Mouse (Mus musculus) Patski (cell line): Measurements from ENCODE around the gene Pik3c2g. TPM values are rescaled to one million over a fixed set of nuclear protein-coding genes. Genes with fewer than 3 reads are reported as not detected.
A peak's percentile ranks its signal among the peaks of the same experiment; 100 is the strongest.

Experiments
- ATAC-seq: fragments of 100-300 bp; one replicate; pipeline ENCODE4 v1.8.0; 2021
- CTCF ChIA-PET: fragments of 350-600 bp; sonication (Branson Sonifier 250); formaldehyde crosslinking; loops from one replicate; lab custom pipeline; 2022; ENCODE audit warnings: inconsistent platforms; lab: Charles Lee
- POLR2A ChIA-PET: fragments of 350-600 bp; sonication (Branson Sonifier 250); formaldehyde crosslinking; loops from one replicate; lab custom pipeline; 2022; ENCODE audit warnings: antibody characterized with exemption, inconsistent platforms; lab: Charles Lee
- DNase-seq: peaks from one replicate; pipeline ENCODE4 v3.0.0-alpha.2; 2011; ENCODE audit warnings: low read depth, low spot score
- H3K27me3 ChIP-seq: fragments of 371-371 bp; one replicate; pipeline ENCODE4 v1.5.1; 2021
- CTCF ChIP-seq: fragments of 100-300 bp; IDR thresholded peaks from one replicate; pipeline ENCODE4 v1.5.1; 2021
- in situ Hi-C: fragments of 300-500 bp; cut with MboI; formaldehyde crosslinking; loops from 3 replicates; pipeline ENCODE4 v1.11.1; 2018; ENCODE audit warnings: low pct_unique_long_range_greater_than_20kb, mixed read lengths
- polyA plus RNA-seq: library from polyadenylated mRNA; unstranded; gene quantifications from one replicate; pipeline ENCODE4 v1.2.3, GENCODE M21; 2021

Pik3c2g gene
- 0.04 TPM for polyA plus RNA-seq

GRCm38 (mm10) chr6:139586892-139587291 is at the start of gene Pik3c2g:
Pik3c2g (plus strand) TSS chr6:139587221.
- ChIA-PET POLR2A (no interaction called here), CTCF (no interaction called here)
- no peak for TF ChIP-seq CTCF
- DNase-seq (no peak), ATAC-seq (no peak)
- peaks cover 4% of the 10 kb centered on the region for H3K27me3 ChIP-seq
- in situ Hi-C loops, result no loop called here

- DNase-seq (no peak), ATAC-seq (no peak)
- no peaks in the 10 kb centered on the region for H3K27me3 ChIP-seq
- in situ Hi-C loops, result no loop called here
- POLR2A ChIA-PET, result no interaction called here
- CTCF ChIA-PET, result interaction anchor here (1.4 kb wide), 1 partner anchor 14 kb away, joined by 4 read pairs; no protein-coding TSS in a partner anchor
- no peak for TF ChIP-seq CTCF
These were observed 48.6 kb upstream of the Pik3c2g start for GRCm38 (mm10) chr6:139538469-139538868.

DNA sequence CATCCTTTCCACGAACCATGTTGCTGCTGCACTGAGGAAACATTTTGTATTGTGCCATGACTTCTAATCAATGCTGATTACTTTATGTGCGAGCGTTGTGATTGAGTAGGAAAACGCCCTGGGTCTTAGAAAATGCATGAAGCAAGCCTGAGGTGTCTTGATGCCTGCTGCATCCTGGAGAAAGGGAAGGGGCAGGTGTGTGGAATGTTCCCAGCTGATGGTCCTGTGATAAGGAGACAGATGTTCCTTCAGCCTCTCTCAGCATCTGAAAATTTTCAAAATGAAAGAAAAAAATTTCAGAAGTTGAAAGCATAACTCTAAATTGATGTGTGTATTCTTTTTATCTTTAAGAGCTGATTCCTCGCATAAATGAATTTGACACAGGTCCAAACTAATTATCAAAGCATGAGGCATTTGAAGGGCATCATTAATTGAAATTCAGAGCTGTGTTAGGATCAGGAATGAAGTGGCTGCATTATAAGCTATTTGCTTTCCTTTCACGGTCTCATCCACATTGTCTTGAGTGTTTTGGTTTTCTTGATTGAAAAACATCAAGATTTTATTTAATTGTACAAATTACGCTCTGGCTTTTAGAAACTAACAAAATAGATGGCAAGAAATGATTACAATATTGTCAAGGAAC is 31.4 kb upstream of the Pik3c2g start:
- ChIA-PET POLR2A (no interaction called here), CTCF (no interaction called here)
- in situ Hi-C loops, result no loop called here
- DNase-seq, result no peak
- no peaks in the 10 kb centered on the region for H3K27me3 ChIP-seq
- no peak for ATAC-seq
- TF ChIP-seq CTCF, result no peak

- no peaks in the 10 kb centered on the region for H3K27me3 ChIP-seq
- no peak for ATAC-seq
- DNase-seq, result no peak
- POLR2A ChIA-PET, result no interaction called here
- no peak for TF ChIP-seq CTCF
- CTCF ChIA-PET, result no interaction called here
- in situ Hi-C loops, result no loop called here
These were observed 17.8 kb upstream of the Pik3c2g start for GRCm38 (mm10) chr6:139569211-139569610.

DNA sequence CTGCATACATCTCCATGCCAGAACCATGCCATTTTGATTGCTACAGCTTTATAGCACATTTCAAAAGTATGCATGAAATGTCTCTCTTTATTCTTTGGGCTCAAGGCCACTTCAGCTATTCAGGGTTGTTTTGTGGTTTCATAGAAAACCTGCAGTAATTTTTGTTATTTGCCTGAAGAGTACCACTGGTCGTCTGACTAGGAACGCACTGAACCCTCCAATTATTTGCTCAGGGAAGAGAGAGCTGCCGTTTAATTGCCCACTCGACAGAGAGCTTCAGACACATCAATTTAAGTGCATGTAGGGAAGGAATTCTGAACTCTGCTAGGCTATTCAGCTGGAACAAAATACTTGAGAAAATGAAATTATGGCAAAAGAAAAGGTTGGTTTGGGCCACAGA is 11.2 kb upstream of the Pik3c2g start:
- no peaks in the 10 kb centered on the region for H3K27me3 ChIP-seq
- CTCF ChIA-PET, result no interaction called here
- TF ChIP-seq CTCF, result no peak
- POLR2A ChIA-PET, result no interaction called here
- ATAC-seq (no peak), DNase-seq (no peak)
- in situ Hi-C loops, result no loop called here

GRCm38 (mm10) chr6:139576261-139577014 is 10.6 kb upstream of the Pik3c2g start:
- no peak for ATAC-seq
- in situ Hi-C loops, result no loop called here
- peak; percentile 25 for TF ChIP-seq CTCF
- DNase-seq, result no peak
- no peaks in the 10 kb centered on the region for H3K27me3 ChIP-seq
- POLR2A ChIA-PET, result no interaction called here
- CTCF ChIA-PET, result no interaction called here

DNA sequence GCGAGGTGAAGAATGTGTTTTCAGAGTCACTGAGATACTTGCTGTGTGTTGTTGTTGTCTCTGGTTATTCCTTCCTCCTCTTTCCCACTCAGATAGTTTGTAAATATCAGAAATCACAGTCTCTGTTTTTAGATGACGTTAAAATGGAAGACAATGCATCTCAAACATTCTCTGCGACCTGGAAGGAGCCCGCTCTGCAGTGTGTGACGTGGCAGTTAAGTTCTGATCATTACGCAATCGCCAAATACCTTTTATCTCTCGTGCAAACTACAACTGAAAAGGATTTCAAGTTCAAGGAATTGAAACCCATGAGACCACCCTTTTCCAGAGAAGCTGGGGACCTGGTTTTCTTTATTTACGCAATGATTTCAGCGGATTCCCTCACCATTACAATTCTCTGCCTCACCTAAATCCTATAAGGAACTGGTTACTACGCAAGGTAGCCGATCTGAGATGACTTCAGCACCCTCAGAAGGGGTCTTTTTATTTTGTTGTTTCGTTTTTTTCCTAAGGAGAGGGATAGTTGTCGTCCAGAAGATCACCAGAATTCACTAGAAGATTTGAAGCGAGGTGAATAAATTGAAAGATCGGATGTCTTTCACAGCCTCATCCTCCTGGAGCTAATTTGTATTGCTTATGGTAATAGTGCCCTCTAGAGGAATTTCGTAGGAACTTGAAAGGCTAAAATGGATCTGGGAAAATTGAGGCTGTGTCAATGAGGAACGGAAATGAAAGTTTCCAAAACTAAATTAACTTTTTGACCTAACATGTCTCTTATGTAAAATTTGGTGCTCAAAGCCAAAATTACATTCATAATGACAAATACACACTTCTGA is 9.8 kb upstream of the Pik3c2g start:
- in situ Hi-C loops, result no loop called here
- no peak for DNase-seq
- POLR2A ChIA-PET, result no interaction called here
- CTCF ChIA-PET, result no interaction called here
- H3K27me3 ChIP-seq, result no peaks in the 10 kb centered on the region
- no peak for TF ChIP-seq CTCF
- no peak for ATAC-seq

DNA sequence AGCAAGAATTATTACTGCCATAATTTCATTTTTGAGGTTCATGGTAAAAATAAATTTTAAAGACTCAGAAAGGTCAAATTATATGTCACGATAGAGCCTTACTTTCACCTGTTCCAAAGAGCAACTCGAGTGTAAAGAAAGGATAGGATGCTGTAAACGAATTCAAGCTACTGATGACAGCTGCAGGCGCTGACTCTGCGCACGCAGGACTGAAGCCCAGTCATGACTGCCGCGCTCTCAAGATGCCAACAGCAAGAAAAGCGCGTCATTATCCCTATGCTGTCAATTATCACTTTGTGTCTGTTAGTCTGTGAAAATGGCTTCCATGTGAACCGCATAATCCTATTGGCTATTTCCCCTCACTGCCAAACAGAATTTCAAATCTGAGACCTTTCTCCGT is 457 bp downstream of the Pik3c2g start:
- DNase-seq, result no peak
- ATAC-seq, result no peak
- in situ Hi-C loops, result no loop called here
- ChIA-PET CTCF (interaction anchor here (0.7 kb wide), 1 partner anchor 15 kb away, joined by 3 read pairs; no protein-coding TSS in a partner anchor), POLR2A (no interaction called here)
- H3K27me3 ChIP-seq, result peaks cover 4% of the 10 kb centered on the region
- no peak for TF ChIP-seq CTCF

DNA sequence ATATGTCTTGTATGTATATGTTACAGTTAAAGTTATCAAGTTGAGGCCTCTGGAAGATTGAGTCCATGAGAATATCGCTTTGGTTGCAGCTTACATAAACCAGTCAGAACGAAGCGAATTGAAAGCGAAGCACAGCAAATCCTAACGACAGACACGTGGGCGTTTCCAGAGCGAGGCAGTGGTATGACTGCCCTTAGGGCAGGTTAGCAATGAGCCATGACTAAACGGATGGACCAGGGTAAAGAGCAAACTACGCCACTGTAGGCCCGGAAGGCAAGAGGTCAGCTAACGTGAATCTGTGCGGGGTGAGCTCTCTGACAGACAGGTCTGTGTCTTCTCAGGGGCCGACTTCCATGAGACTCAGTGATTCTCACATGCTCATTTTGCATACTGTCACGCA is 1.4 kb downstream of the Pik3c2g start:
- ATAC-seq (no peak), DNase-seq (no peak)
- H3K27me3 ChIP-seq, result peaks cover 4% of the 10 kb centered on the region
- in situ Hi-C loops, result no loop called here
- POLR2A ChIA-PET, result no interaction called here
- no peak for TF ChIP-seq CTCF
- CTCF ChIA-PET, result interaction anchor here (0.6 to 1.6 kb wide), 3 partner anchors 10 to 189 kb away, joined by 3 to 9 read pairs (median 3); no protein-coding TSS in a partner anchor

DNA sequence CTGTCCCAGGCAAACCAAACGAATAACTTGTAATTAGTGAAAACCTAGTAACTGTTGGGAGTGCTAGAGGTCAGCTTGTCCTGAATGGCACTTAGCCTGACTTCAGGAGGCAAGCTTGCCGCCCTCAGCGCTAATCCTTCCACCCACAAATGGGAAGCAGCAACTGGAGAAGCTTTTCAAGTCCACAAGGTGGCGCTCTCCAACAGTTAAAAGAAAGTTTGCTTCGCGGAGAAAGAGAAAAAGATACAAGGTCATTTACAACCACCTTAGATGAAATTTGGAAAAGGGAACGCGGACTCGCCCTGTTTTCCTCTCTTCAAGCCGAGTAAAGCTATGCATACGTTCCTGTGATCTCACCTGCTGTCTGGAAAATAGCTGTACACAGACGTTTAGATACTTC is 2.3 kb downstream of the Pik3c2g start:
- in situ Hi-C loops, result no loop called here

More for the DNA sequence above, 2.3 kb downstream of the Pik3c2g start:
- ChIA-PET CTCF (interaction anchor here (0.7 to 1.7 kb wide), 3 partner anchors 11 to 21 kb away, joined by 3 to 9 read pairs (median 5); no protein-coding TSS in a partner anchor), POLR2A (no interaction called here)
- ATAC-seq (peak; percentile 44), DNase-seq (peak; percentile 13)
- H3K27me3 ChIP-seq, result peaks cover 4% of the 10 kb centered on the region
- TF ChIP-seq CTCF, result peak; percentile 77
